17 mouse cellular contexts compared by ENCODE assay signal in genomic region chr8:61273307-61274221, GRCm38 (mm10). TPM values are rescaled to one million over a fixed set of nuclear protein-coding genes. Genes with fewer than 3 reads are reported as not detected.
A peak's percentile ranks its signal among the peaks of the same experiment; 100 is the strongest.
DNase-seq lines count a peak whose midpoint lies in the region; ATAC-seq and TF ChIP-seq lines count a peak whose summit lies in the region.
"Had no signal": no experiment of that assay in that cellular context is flagged by ENCODE, and none has a peak within 500 bp of the region (broad histone marks: within the 10 kb centered on the region; RNA-seq: fewer than 3 reads in every experiment).

No protein-coding gene starts in this region.

- no peak overlapping the region for H3K4me3 ChIP-seq in lung, postnatal 0 days (ENCODE audit: low read depth, low read length)
- H3K4me3 ChIP-seq: embryonic facial prominence, embryonic 15.5 days; midbrain, embryonic 12.5 days had no signal

- peaks cover 41% of the 10 kb centered on the region for H3K4me1 ChIP-seq in lung, postnatal 0 days (ENCODE audit: insufficient read depth, low read depth, low read length)

- WGBS in lung, postnatal 0 days = 47% methylated on average over 17 of the region's 17 CpGs

- peak; percentile 64 for TF ChIP-seq EP300 in lung, postnatal 0 days (IDR thresholded peaks at IDR 0.05)

- H3K9ac ChIP-seq in lung, postnatal 0 days (replicated peaks; ENCODE audit: low read depth) = no peak overlapping the region
- H3K9ac ChIP-seq: embryonic facial prominence, embryonic 15.5 days; forebrain, postnatal 0 days; hindbrain, embryonic 14.5 days; midbrain, embryonic 12.5 days had no signal

- no peak for ATAC-seq in CD4-positive, CD25-positive, alpha-beta regulatory T cell, adult 4 months
- ATAC-seq in lung, postnatal 0 days = peak; percentile 21; the same call in 1 of the 2 replicates
- ATAC-seq: Patski had no signal

- H3K27me3 ChIP-seq in lung, postnatal 0 days (replicated peaks; ENCODE audit: insufficient read depth, low read length) = no peaks in the 10 kb centered on the region
- H3K27me3 ChIP-seq: embryonic facial prominence, embryonic 15.5 days; midbrain, embryonic 12.5 days; Patski had no signal

- H3K9me3 ChIP-seq in lung, postnatal 0 days (ENCODE audit: low read length) = no peaks in the 10 kb centered on the region
- H3K9me3 ChIP-seq: embryonic facial prominence, embryonic 15.5 days; midbrain, embryonic 12.5 days had no signal

- H3K27ac ChIP-seq in lung, postnatal 0 days (ENCODE audit: low read length) = peak overlapping the region; percentile 68
- H3K27ac ChIP-seq: embryonic facial prominence, embryonic 15.5 days; hindbrain, embryonic 14.5 days had no signal

- no peaks in the 10 kb centered on the region for H3K36me3 ChIP-seq in lung, postnatal 0 days (ENCODE audit: insufficient read depth, low read length)
- H3K36me3 ChIP-seq: embryonic facial prominence, embryonic 15.5 days; midbrain, embryonic 12.5 days had no signal

- H3K4me2 ChIP-seq in lung, postnatal 0 days (replicated peaks; ENCODE audit: low read depth, low read length) = peak overlapping the region; percentile 17; the same call in 1 of the 2 replicates
- H3K4me2 ChIP-seq: embryonic facial prominence, embryonic 15.5 days; hindbrain, embryonic 14.5 days; midbrain, embryonic 12.5 days had no signal

- TF ChIP-seq CTCF in lung, postnatal 0 days (IDR thresholded peaks at IDR 0.05) = no peak

- peak; percentile 45 for DNase-seq in CD4-positive, CD25-positive, alpha-beta regulatory T cell, adult 2 months (ENCODE audit: low read depth, low spot score)
- DNase-seq in lung, postnatal 0 days (ENCODE audit: low spot score) = peak; percentile 57
- no peak for DNase-seq in lung, postnatal 4 days
- DNase-seq in kidney, postnatal 14 days = peak; percentile 74
- DNase-seq in neural tube, embryonic 10.5 days (ENCODE audit: extremely low spot score, low spot score) = no peak
- DNase-seq in right cerebral cortex, postnatal 36 days (ENCODE audit: low spot score in 2 of 2) = no peak
- DNase-seq in layer of hippocampus, adult 11-12 months (ENCODE audit: low spot score) = no peak
- DNase-seq: cerebellum, adult 11-12 months; forebrain, postnatal 0 days; gastrocnemius, postnatal 25 days; lung, adult 18-20 months; thymus, postnatal 14 days had no signal

RNA-seq across cellular contexts. Expression of gene Sh3rf1, which starts 49.9 kb away (rescaled TPM):
- polyA plus RNA-seq in CD4-positive, CD25-positive, alpha-beta regulatory T cell, adult 4 months (2017; shearing (Covaris generic)) = 1 to 10 TPM; 7.4 to 8.0 TPM
- 11.2 and 11.5 TPM in 2 replicates for polyA plus RNA-seq in lung, postnatal 0 days (2015; fragmentation: Nextera tagmentation; extraction: Ambion mirVana)

Comparison
In these comparisons a context has a peak if more than half of its experiments do, and no peak if none do; other contexts are left out.
1. DNase-seq: peak in CD4-positive, CD25-positive, alpha-beta regulatory T cell, adult 2 months (single experiment), lung, postnatal 0 days (single experiment) and kidney, postnatal 14 days (single experiment); none in lung, postnatal 4 days (0 of 2), neural tube, embryonic 10.5 days (single experiment), right cerebral cortex, postnatal 36 days (0 of 2) and layer of hippocampus, adult 11-12 months (single experiment).